Mouse (Mus musculus): ENCODE data around the gene 5730596B20Rik. TPM values are rescaled to one million over a fixed set of nuclear protein-coding genes. Genes with fewer than 3 reads are reported as not detected.

The 5730596B20Rik gene
- total RNA-seq, 2 experiments from 2014 or later, result not detected

GRCm38 (mm10) chr6:52206882-52207683, 29.8 kb downstream of the 5730596B20Rik start:
- intact Hi-C loops (cut with DNase I), result no loop called here
- no peak for DNase-seq (ENCODE audit: low spot score in 2 of 2)

GRCm38 (mm10) chr6:52207684-52207976, 30.3 kb downstream of the 5730596B20Rik start:
- intact Hi-C loops (cut with DNase I), result no loop called here
- DNase-seq (ENCODE audit: low spot score in 2 of 2), result no peak

- no peak for DNase-seq (ENCODE audit: low spot score in 2 of 2)
- intact Hi-C loops (cut with DNase I), result no loop called here
These were observed 31.0 kb downstream of the 5730596B20Rik start, which contains the start of gene Hoxa6 for GRCm38 (mm10) chr6:52208072-52208867. Hoxa6 (minus strand) TSS chr6:52208722.

- no peak for DNase-seq (ENCODE audit: low spot score in 2 of 2)
- intact Hi-C loops (cut with DNase I), result no loop called here
These were observed 31.8 kb downstream of the 5730596B20Rik start for GRCm38 (mm10) chr6:52208868-52209684.

GRCm38 (mm10) chr6:52209685-52210046, 32.4 kb downstream of the 5730596B20Rik start:
- intact Hi-C loops (cut with DNase I), result loop anchor here (5.0 kb wide), 1 partner anchor 1032 kb away; no protein-coding TSS in a partner anchor
- DNase-seq (ENCODE audit: low spot score in 2 of 2), result no peak

- intact Hi-C loops (cut with DNase I), result loop anchor here (5.0 kb wide), 1 partner anchor 1034 kb away; no protein-coding TSS in a partner anchor
- peak; percentile 36 to 56 for DNase-seq (ENCODE audit: low spot score in 2 of 2)
These were observed 34.1 kb downstream of the 5730596B20Rik start for GRCm38 (mm10) chr6:52211170-52211935.

- intact Hi-C loops (cut with DNase I), result loop anchor here (5.0 kb wide), 1 partner anchor 1035 kb away; no protein-coding TSS in a partner anchor
- DNase-seq (ENCODE audit: low spot score in 2 of 2), result no peak
These were observed 34.7 kb downstream of the 5730596B20Rik start for GRCm38 (mm10) chr6:52211961-52212360.

GRCm38 (mm10) chr6:52212556-52213118, 35.3 kb downstream of the 5730596B20Rik start:
- DNase-seq (ENCODE audit: low spot score in 2 of 2), result no peak

GRCm38 (mm10) chr6:52213119-52213986, 36.1 kb downstream of the 5730596B20Rik start, which contains the start of the genes Hoxa3 and Gm28308:
Hoxa3 (minus strand) TSS chr6:52213336.
Gm28308 (minus strand) TSS chr6:52213339.
- DNase-seq (ENCODE audit: low spot score in 2 of 2), result no peak
- intact Hi-C loops (cut with DNase I), result loop anchor here (5.0 kb wide), 1 partner anchor 1036 kb away; no protein-coding TSS in a partner anchor

More at GRCm38 (mm10) chr6:52212556-52213118, 35.3 kb downstream of the 5730596B20Rik start:
- intact Hi-C loops (cut with DNase I), result loop anchor here (5.0 kb wide), 1 partner anchor 1035 kb away; no protein-coding TSS in a partner anchor

- intact Hi-C loops (cut with DNase I), result loop anchor here (5.0 kb wide), 1 partner anchor 1037 kb away; no protein-coding TSS in a partner anchor
- no peak for DNase-seq (ENCODE audit: low spot score in 2 of 2)
These were observed 37.0 kb downstream of the 5730596B20Rik start for GRCm38 (mm10) chr6:52214271-52214670.

- intact Hi-C loops (cut with DNase I), result no loop called here
- DNase-seq (ENCODE audit: low spot score in 2 of 2), result no peak
These were observed 37.8 kb downstream of the 5730596B20Rik start for GRCm38 (mm10) chr6:52215070-52215469.

- DNase-seq (ENCODE audit: low spot score in 2 of 2), result no peak
- intact Hi-C loops (cut with DNase I), result no loop called here
These were observed 38.7 kb downstream of the 5730596B20Rik start for GRCm38 (mm10) chr6:52215771-52216535.

GRCm38 (mm10) chr6:52216691-52217458, 39.6 kb downstream of the 5730596B20Rik start:
- DNase-seq (ENCODE audit: low spot score in 2 of 2), result no peak
- intact Hi-C loops (cut with DNase I), result no loop called here

GRCm38 (mm10) chr6:52217459-52217768, 40.1 kb downstream of the 5730596B20Rik start:
- no peak for DNase-seq (ENCODE audit: low spot score in 2 of 2)
- intact Hi-C loops (cut with DNase I), result no loop called here

GRCm38 (mm10) chr6:52217895-52218642, 40.8 kb downstream of the 5730596B20Rik start:
- no peak for DNase-seq (ENCODE audit: low spot score in 2 of 2)
- intact Hi-C loops (cut with DNase I), result no loop called here
